Mouse (Mus musculus) neural tube, postnatal 0 days (tissue): ENCODE measurements around the gene Gm13285. TPM values are rescaled to one million over a fixed set of nuclear protein-coding genes. Genes with fewer than 3 reads are reported as not detected.

Source experiments
- polyA plus RNA-seq: library from polyadenylated mRNA; unstranded; fragments of >200 nt; fragmentation: Nextera tagmentation; extraction: Ambion mirVana; gene quantifications from 2 replicates; pipeline ENCODE4 v1.2.1, GENCODE M21; 2015

Gene Gm13285
- polyA plus RNA-seq, 1 experiment from 2014 or later: 0.46 TPM

Other genes with a start within 250 kb of the Gm13285 start
- gene Ifna15, start 241.4 kb upstream of the Gm13285 start, polyA plus RNA-seq: not detected in 2 replicates
- not detected in 2 replicates for gene Ifna14, start 227.9 kb upstream of the Gm13285 start, polyA plus RNA-seq
- not detected in 2 replicates for gene Ifna9, start 207.3 kb upstream of the Gm13285 start, polyA plus RNA-seq
- gene Ifna12, start 196.3 kb upstream of the Gm13285 start, polyA plus RNA-seq: not detected in 2 replicates
- gene C87499, start 165.3 kb upstream of the Gm13285 start, polyA plus RNA-seq: not detected in 2 replicates
- not detected in 2 replicates for gene Ifna13, start 155.2 kb upstream of the Gm13285 start, polyA plus RNA-seq
- gene Ifna16, start 122.7 kb upstream of the Gm13285 start, polyA plus RNA-seq: not detected in 2 replicates
- not detected in 2 replicates for gene Ifna2, start 115.8 kb upstream of the Gm13285 start, polyA plus RNA-seq
- gene Ifnab, start 108.3 kb upstream of the Gm13285 start, polyA plus RNA-seq: not detected in 2 replicates
- 0.15 and 1.1 TPM in 2 replicates for gene Gm26566, start 77.9 kb upstream of the Gm13285 start, polyA plus RNA-seq
- 68.0 and 72.4 TPM in 2 replicates for gene Klhl9, start 77.2 kb upstream of the Gm13285 start, polyA plus RNA-seq
- not detected in 2 replicates for gene Gm13271, start 44.8 kb upstream of the Gm13285 start, polyA plus RNA-seq
- not detected in 2 replicates for gene Gm13283, start 39.5 kb upstream of the Gm13285 start, polyA plus RNA-seq
- gene Gm13290, start 25.8 kb upstream of the Gm13285 start, polyA plus RNA-seq: 0.23 TPM in 1 of 2 replicates, not detected in the other
- not detected in 2 replicates for gene Gm13289, start 22.7 kb upstream of the Gm13285 start, polyA plus RNA-seq
- gene Gm13272, start 19.8 kb upstream of the Gm13285 start, polyA plus RNA-seq: not detected in 2 replicates
- gene Ifnz, start 17.5 kb upstream of the Gm13285 start, polyA plus RNA-seq: not detected in 2 replicates
- gene Gm13276, start 14.0 kb upstream of the Gm13285 start, polyA plus RNA-seq: not detected in 2 replicates
- not detected in 2 replicates for gene Gm13277, start 11.0 kb upstream of the Gm13285 start, polyA plus RNA-seq
- not detected in 2 replicates for gene Gm13278, start 8.1 kb upstream of the Gm13285 start, polyA plus RNA-seq
- not detected in 2 replicates for gene Gm13275, start 5.2 kb upstream of the Gm13285 start, polyA plus RNA-seq
- gene Gm13279, start 2.3 kb upstream of the Gm13285 start, polyA plus RNA-seq: not detected in 2 replicates
- not detected in 2 replicates for gene Gm13287, start 3.6 kb downstream of the Gm13285 start, polyA plus RNA-seq
- gene Gm13288, start 5.9 kb downstream of the Gm13285 start, polyA plus RNA-seq: not detected in 2 replicates
- not detected in 2 replicates for gene Ifna7, start 16.6 kb downstream of the Gm13285 start, polyA plus RNA-seq
- not detected in 2 replicates for gene Ifna11, start 20.3 kb downstream of the Gm13285 start, polyA plus RNA-seq
- not detected in 2 replicates for gene Ifna6, start 27.8 kb downstream of the Gm13285 start, polyA plus RNA-seq
- gene Ifna5, start 35.9 kb downstream of the Gm13285 start, polyA plus RNA-seq: not detected in 2 replicates
- gene Ifna4, start 42.2 kb downstream of the Gm13285 start, polyA plus RNA-seq: not detected in 2 replicates
- not detected in 2 replicates for gene Ifna1, start 50.4 kb downstream of the Gm13285 start, polyA plus RNA-seq
- not detected in 2 replicates for gene Ifne, start 80.5 kb downstream of the Gm13285 start, polyA plus RNA-seq